In the genomic region with DNA sequence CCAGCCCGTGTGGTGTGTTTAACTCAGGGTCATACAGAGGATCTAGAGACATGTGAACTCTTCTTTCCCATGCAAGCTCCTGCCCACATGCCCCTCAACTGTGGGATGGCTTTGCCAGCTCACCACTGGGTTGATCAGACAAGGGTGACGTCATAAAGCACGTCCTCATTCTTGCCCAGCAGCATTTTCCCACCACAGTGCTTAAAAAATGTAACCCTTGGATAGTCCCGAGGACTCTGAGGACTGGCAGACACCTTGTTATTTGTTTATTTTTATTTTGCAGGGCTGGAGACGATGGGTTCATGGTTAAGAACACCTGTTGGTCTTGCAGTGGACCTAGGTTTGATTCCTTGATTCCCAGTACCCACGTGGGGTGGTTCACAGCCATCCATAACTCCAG, we compare ENCODE assay signal across 30 mouse cellular contexts. TPM values are rescaled to one million over a fixed set of nuclear protein-coding genes. Genes with fewer than 3 reads are reported as not detected.
"Had no signal": no experiment of that assay in that cellular context is flagged by ENCODE, and none has a peak within 500 bp of the region (broad histone marks: within the 10 kb centered on the region; RNA-seq: fewer than 3 reads in every experiment).

No protein-coding gene starts in this region.

- ATAC-seq: hindbrain, postnatal 0 days; intestine, embryonic 15.5 days; intestine, postnatal 0 days had no signal

- H3K4me2 ChIP-seq: heart, embryonic 13.5 days; heart, embryonic 15.5 days; hindbrain, embryonic 13.5 days; hindbrain, embryonic 15.5 days; intestine, embryonic 15.5 days; limb, embryonic 12.5 days; liver, embryonic 11.5 days had no signal

- H3K27me3 ChIP-seq: heart, embryonic 13.5 days; heart, embryonic 15.5 days; hindbrain, embryonic 13.5 days; hindbrain, embryonic 15.5 days; intestine, embryonic 15.5 days; limb, embryonic 12.5 days had no signal

- H3K9me3 ChIP-seq: heart, embryonic 10.5 days; heart, embryonic 13.5 days; heart, embryonic 15.5 days; hindbrain, embryonic 13.5 days; hindbrain, embryonic 15.5 days; intestine, embryonic 15.5 days; limb, embryonic 10.5 days; limb, embryonic 12.5 days had no signal

- H3K4me3 ChIP-seq: heart, embryonic 10.5 days; heart, embryonic 13.5 days; heart, embryonic 15.5 days; hindbrain, embryonic 13.5 days; hindbrain, embryonic 15.5 days; intestine, embryonic 15.5 days; layer of hippocampus, adult 2 months; left cerebral cortex, adult 2 months; limb, embryonic 10.5 days; limb, embryonic 12.5 days had no signal

- H3K9ac ChIP-seq: heart, embryonic 13.5 days; heart, embryonic 15.5 days; hindbrain, embryonic 13.5 days; hindbrain, embryonic 15.5 days; intestine, embryonic 15.5 days; limb, embryonic 12.5 days; liver, embryonic 14.5 days had no signal

- DNase-seq: gastrocnemius, postnatal 14 days; gastrocnemius, postnatal 36 days; heart, adult 18-20 months; heart, postnatal 14 days; heart, postnatal 36 days; kidney, adult 18-20 months; kidney, adult 8-10 months; kidney, postnatal 10 days; kidney, postnatal 25 days; kidney, postnatal 4 days; liver had no signal

- H3K4me1 ChIP-seq: hindbrain, embryonic 13.5 days; hindbrain, embryonic 15.5 days; intestine, embryonic 15.5 days; limb, embryonic 10.5 days; limb, embryonic 12.5 days had no signal

- H3K27ac ChIP-seq: heart, embryonic 10.5 days; heart, embryonic 13.5 days; heart, embryonic 15.5 days; hindbrain, embryonic 13.5 days; hindbrain, embryonic 15.5 days; hindbrain, postnatal 0 days; intestine, embryonic 15.5 days; layer of hippocampus, adult 2 months; left cerebral cortex, adult 2 months; limb, embryonic 10.5 days; limb, embryonic 12.5 days; liver, embryonic 14.5 days had no signal

RNA-seq across cellular contexts. Expression of gene Timm8a2, which starts 43.6 kb away (rescaled TPM):
- polyA plus RNA-seq: gonadal fat pad, adult 2 months; heart, embryonic 10.5 days; heart, embryonic 13.5 days; heart, embryonic 15.5 days; heart, postnatal 0 days; hindbrain, embryonic 11.5 days; hindbrain, embryonic 13.5 days; hindbrain, embryonic 15.5 days; hindbrain, postnatal 0 days; intestine, embryonic 15.5 days; intestine, postnatal 0 days; kidney, embryonic 14.5 days; kidney, embryonic 16.5 days; limb, embryonic 10.5 days; limb, embryonic 12.5 days; liver, embryonic 11.5 days; liver, embryonic 14.5 days had no signal
